Mouse (Mus musculus) lung, postnatal 10 days (tissue): ENCODE results near the gene Esrp2.
A peak's percentile ranks its signal among the peaks of the same experiment; 100 is the strongest.

Experiments used
- DNase-seq: peaks from one replicate; pipeline ENCODE4 v3.0.0; 2021

Esrp2 gene

DNA sequence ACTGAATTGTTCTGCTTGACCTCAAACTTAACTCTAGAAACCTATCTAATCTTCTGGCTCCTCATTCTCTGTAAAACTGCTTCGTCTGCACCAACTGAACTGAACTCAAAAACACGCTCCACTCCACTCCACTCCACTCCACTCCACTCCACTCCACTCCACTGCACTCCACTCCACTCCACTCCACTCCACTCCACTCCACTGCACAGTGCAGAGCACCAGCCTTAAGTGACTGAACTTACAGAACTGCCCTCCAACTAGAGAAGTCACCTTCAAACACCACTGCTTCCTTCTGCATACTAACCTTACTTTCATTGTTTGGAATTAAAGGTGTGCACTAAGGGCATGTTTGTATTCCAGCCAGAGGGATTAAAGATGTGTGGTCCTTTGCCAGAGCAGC, 24.7 kb downstream of the Esrp2 start:
- peak; percentile 48 for DNase-seq

DNA sequence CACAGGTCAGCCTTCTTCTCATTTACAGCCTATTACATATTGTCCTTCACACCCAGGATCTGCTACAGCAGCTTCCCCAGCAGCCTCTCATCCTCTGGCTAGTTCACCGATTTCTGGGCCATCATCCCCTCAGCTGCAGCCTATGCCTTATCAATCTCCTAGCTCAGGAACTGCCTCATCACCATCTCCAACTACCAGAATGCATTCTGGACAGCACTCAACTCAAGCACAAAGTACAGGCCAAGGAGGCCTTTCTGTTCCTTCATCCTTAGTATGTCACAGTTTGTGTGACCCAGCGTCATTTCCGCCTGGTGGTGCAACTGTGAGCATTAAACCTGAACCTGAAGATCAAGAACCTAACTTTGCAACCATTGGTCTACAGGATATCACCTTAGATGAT, 28.0 kb downstream of the Esrp2 start:
- DNase-seq = peak; percentile 28

DNA sequence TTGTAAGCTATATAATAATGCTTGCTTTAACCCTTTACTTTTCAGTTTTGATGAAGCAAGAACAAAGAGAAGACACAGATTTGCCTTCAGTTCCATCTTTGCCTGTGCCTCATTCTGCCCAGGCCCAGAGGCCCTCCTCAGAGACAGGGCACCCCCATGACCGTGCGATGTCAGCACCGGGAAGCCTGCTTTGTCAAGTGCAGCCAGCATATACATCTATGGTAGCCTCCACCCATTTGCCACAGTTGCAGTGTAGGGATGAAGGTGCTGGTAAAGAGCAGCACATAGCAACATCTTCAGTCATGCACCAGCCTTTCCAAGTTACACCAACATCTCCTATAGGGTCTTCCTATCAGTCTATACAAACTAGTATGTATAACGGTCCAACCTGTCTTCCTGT, 28.7 kb downstream of the Esrp2 start:
- DNase-seq = peak; percentile 16

DNA sequence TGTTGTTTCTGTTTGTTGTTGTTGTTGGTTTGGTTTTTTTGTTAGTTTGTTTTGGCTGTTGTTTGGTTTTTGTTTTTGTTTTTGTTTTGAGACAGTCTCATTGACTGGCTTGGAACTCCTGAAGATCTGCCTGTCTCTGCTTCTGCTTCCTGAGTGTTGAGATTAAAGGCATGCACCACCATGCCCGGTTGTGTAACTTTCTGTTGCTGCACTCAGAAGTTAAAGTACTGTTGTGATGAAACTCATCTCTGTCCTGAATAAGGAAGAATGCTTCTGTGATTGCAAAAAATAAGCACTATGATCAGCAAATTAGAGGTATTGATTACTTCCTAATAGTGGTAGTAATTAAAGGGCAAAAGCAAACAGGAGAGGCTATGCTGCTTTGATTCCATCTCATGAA, 30.6 kb downstream of the Esrp2 start:
- no peak for DNase-seq

DNA sequence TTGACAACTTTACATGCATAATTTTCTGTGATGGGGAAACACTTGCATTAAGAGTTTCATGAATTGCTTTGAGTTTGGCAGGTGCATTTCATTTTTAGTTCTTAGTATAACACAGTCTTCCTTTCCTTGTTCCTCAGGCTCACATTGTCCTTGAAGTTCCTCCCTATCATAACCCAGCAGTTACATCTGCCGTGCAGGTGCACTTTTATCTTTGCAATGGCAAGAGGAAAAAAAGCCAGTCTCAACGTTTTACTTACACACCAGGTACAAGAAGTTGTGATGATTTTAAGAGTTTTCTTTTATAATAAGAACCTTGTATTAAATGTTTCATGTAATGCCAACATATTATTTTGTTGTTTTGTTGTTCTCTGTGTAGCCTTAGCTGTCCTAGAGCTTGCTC, 32.9 kb downstream of the Esrp2 start:
- no peak for DNase-seq

DNA sequence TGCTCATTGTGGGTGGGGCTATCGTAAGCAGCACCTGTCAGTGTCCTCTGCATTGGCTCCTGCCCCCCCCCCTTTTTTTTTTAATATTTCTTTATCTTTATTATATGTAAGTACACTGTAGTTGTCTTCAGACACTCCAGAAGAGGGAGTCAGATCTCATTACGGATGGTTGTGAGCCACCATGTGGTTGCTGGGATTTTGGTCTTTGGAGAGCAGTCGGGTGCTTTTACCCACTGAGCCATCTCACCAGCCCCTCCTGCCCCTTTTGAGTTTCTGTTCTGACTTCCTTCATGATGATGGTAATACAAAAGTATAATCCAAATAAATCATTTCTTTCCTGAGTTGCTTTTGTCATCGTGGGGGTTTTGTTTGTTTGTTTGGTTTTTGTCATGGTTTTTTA, 34.5 kb downstream of the Esrp2 start:
- no peak for DNase-seq
